13 mouse cellular contexts compared by ENCODE assay signal in the genomic region with DNA sequence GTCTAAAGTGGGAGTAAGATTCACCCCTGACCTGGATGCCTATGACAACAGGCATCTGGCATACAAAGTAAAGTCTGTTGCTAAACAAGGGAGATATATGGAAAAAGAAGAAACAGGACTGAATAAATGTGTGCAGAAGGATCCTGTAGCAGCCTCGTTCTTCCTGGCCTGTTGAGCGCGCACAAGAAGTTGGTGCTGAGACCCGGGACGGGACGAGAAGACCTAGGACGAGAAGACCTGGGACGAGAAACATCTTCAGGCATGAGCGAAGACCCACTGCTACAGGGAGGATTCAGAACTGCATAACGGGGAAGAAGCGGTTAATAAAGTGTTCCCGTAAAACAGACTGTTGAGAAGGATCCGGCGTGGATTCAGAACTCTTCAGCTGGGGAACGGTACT. TPM values are rescaled to one million over a fixed set of nuclear protein-coding genes. Genes with fewer than 3 reads are reported as not detected.
"Had no signal": no experiment of that assay in that cellular context is flagged by ENCODE, and none has a peak within 500 bp of the region (broad histone marks: within the 10 kb centered on the region; RNA-seq: fewer than 3 reads in every experiment).

No protein-coding gene starts in this region.

RNA-seq across cellular contexts. Expression of gene Gm5169, which starts 46.2 kb away (rescaled TPM):
- total RNA-seq: neutrophil, adult 5-6 weeks had no signal
- polyA plus RNA-seq: neural tube, embryonic 13.5 days; neural tube, embryonic 14.5 days; neural tube, embryonic 15.5 days; small intestine, adult 2 months; spleen, adult 2 months; stomach, embryonic 14.5 days; stomach, embryonic 15.5 days; stomach, embryonic 16.5 days; stomach, postnatal 0 days; thymus, adult 2 months; thymus, postnatal 0 days; urinary bladder, adult 2 months had no signal
